Mouse (Mus musculus) MEL (cell line): ENCODE results near the gene Stox1. TPM values are rescaled to one million over a fixed set of nuclear protein-coding genes. Genes with fewer than 3 reads are reported as not detected.

Experiments
- DNase-seq: peaks from one replicate; pipeline ENCODE4 v3.0.0; 2011; ENCODE audit warnings: low read depth, low spot score
- H3K27ac ChIP-seq: 2 replicates; pipeline ENCODE4 v1.5.1; 2012; ENCODE audit warnings: low read depth, mild to moderate bottlenecking, control low read depth, low read length, moderate library complexity; ENCODE audit not compliant: control insufficient read depth
- H3K27me3 ChIP-seq, 2 experiments: fragments of 150-350 bp in 1 of 2; sonication (generic) in 1 of 2; 2 replicates each; pipeline ENCODE4 v1.6.1; 2012; ENCODE audit warnings: low read length in 2 of 2, mild to moderate bottlenecking in 2 of 2, improper control_type of control experiment in 1 of 2, moderate library complexity in 1 of 2; ENCODE audit not compliant: insufficient read depth in 2 of 2, control insufficient read depth in 1 of 2
- H3K36me3 ChIP-seq, 2 experiments: 2 replicates each; pipeline ENCODE4 v1.6.1; 2012 to 2014; ENCODE audit warnings: low read length in 2 of 2, improper control_type of control experiment in 1 of 2, inconsistent platforms in 1 of 2, mild to moderate bottlenecking in 1 of 2; ENCODE audit not compliant: insufficient read depth in 2 of 2, control insufficient read depth in 1 of 2
- H3K4me1 ChIP-seq, 2 experiments: fragments of 150-350 bp in 1 of 2; sonication (generic) in 1 of 2; 2 replicates each; pipeline ENCODE4 v1.6.1; 2012; ENCODE audit warnings: low read length in 2 of 2, improper control_type of control experiment in 1 of 2, mild to moderate bottlenecking in 1 of 2; ENCODE audit not compliant: insufficient read depth in 2 of 2, control insufficient read depth in 1 of 2
- H3K4me3 ChIP-seq, 2 experiments: fragments of 150-350 bp in 1 of 2; sonication (generic) in 1 of 2; 2 replicates each; pipeline ENCODE4 v1.5.1; 2012; ENCODE audit warnings: low read depth in 2 of 2, low read length in 2 of 2, mild to moderate bottlenecking in 2 of 2, moderate library complexity in 2 of 2, control low read depth in 1 of 2, improper control_type of control experiment in 1 of 2; ENCODE audit not compliant: control insufficient read depth in 1 of 2, insufficient read depth in 1 of 2
- H3K79me2 ChIP-seq: 2 replicates; pipeline ENCODE4 v1.6.1; 2012; ENCODE audit warnings: mild to moderate bottlenecking, low read length, moderate library complexity; ENCODE audit not compliant: control insufficient read depth, poor library complexity, insufficient read depth
- H3K9ac ChIP-seq: 2 replicates; pipeline ENCODE4 v1.6.1; 2012; ENCODE audit warnings: low read depth, mild to moderate bottlenecking, control low read depth, low read length, moderate library complexity; ENCODE audit not compliant: control insufficient read depth, poor library complexity, severe bottlenecking
- H3K9me3 ChIP-seq: fragments of 150-350 bp; sonication (generic); replicated peaks from 2 replicates; pipeline ENCODE4 v1.6.1; 2012; ENCODE audit warnings: mild to moderate bottlenecking, low read length, improper control_type of control experiment, moderate library complexity; ENCODE audit not compliant: insufficient read depth
- BHLHE40 ChIP-seq: IDR thresholded peaks from 2 replicates; pipeline ENCODE4 v1.6.1; 2012; ENCODE audit warnings: low read depth, mild to moderate bottlenecking, inconsistent platforms, low read length, improper control_type of control experiment, borderline replicate concordance
- CHD1 ChIP-seq: IDR thresholded peaks from 2 replicates; pipeline ENCODE4 v1.6.1; 2012; ENCODE audit warnings: low read depth, mild to moderate bottlenecking, inconsistent platforms, low read length, improper control_type of control experiment
- CHD2 ChIP-seq: IDR thresholded peaks from 2 replicates; pipeline ENCODE4 v1.6.1; 2011; ENCODE audit warnings: low read length, improper control_type of control experiment
- ELF1 ChIP-seq: IDR thresholded peaks from 2 replicates; pipeline ENCODE4 v1.6.1; 2014; ENCODE audit warnings: low read depth, mild to moderate bottlenecking, inconsistent platforms, low read length, improper control_type of control experiment, moderate library complexity
- EP300 ChIP-seq, 2 experiments: IDR thresholded peaks; 2 replicates each; pipeline ENCODE4 v1.6.1; 2011; ENCODE audit warnings: improper control_type of control experiment in 2 of 2, low read length in 2 of 2, low read depth in 1 of 2, mild to moderate bottlenecking in 1 of 2
- GATA1 ChIP-seq: IDR thresholded peaks from 2 replicates; pipeline ENCODE4 v1.6.1; 2011; ENCODE audit warnings: low read depth, low read length, improper control_type of control experiment
- HCFC1 ChIP-seq: IDR thresholded peaks from 2 replicates; pipeline ENCODE4 v1.6.1; 2012; ENCODE audit warnings: low read depth, mild to moderate bottlenecking, inconsistent platforms, low read length, improper control_type of control experiment, moderate library complexity
- KAT2A ChIP-seq: conservative IDR thresholded peaks from 2 replicates; pipeline ENCODE4 v1.6.1; 2012; ENCODE audit warnings: low read depth, low read length, improper control_type of control experiment, inconsistent platforms
- MAFK ChIP-seq: IDR thresholded peaks from 2 replicates; pipeline ENCODE4 v1.6.1; 2011; ENCODE audit warnings: low read depth, mild to moderate bottlenecking, low read length, improper control_type of control experiment, borderline replicate concordance
- MEF2A ChIP-seq: IDR thresholded peaks from 2 replicates; pipeline ENCODE4 v1.6.1; 2014; ENCODE audit warnings: low read depth, mild to moderate bottlenecking, inconsistent platforms, low read length, improper control_type of control experiment; ENCODE audit not compliant: poor library complexity, insufficient replicate concordance, severe bottlenecking; ENCODE audit errors: extremely low read depth
- MXI1 ChIP-seq: IDR thresholded peaks from 2 replicates; pipeline ENCODE4 v1.6.1; 2011; ENCODE audit warnings: mild to moderate bottlenecking, low read depth, low read length, improper control_type of control experiment
- MYB ChIP-seq: IDR thresholded peaks from 2 replicates; pipeline ENCODE4 v1.6.1; 2011; ENCODE audit warnings: mild to moderate bottlenecking, low read depth, low read length, improper control_type of control experiment
- POLR2A ChIP-seq, 2 experiments: IDR thresholded peaks; 2 replicates each; pipeline ENCODE4 v1.6.1; 2011 to 2012; ENCODE audit warnings: low read length in 2 of 2, mild to moderate bottlenecking in 2 of 2, control low read depth in 1 of 2, improper control_type of control experiment in 1 of 2, low read depth in 1 of 2, moderate library complexity in 1 of 2; ENCODE audit not compliant: control insufficient read depth in 1 of 2, insufficient read depth in 1 of 2, poor library complexity in 1 of 2
- POLR2AphosphoS2 ChIP-seq: IDR thresholded peaks from 2 replicates; pipeline ENCODE4 v1.6.1; 2011; ENCODE audit warnings: low read length, improper control_type of control experiment
- RCOR1 ChIP-seq: IDR thresholded peaks from 2 replicates; pipeline ENCODE4 v1.6.1; 2012; ENCODE audit warnings: low read depth, mild to moderate bottlenecking, inconsistent platforms, low read length, improper control_type of control experiment
- SIN3A ChIP-seq: IDR thresholded peaks from 2 replicates; pipeline ENCODE4 v1.6.1; 2012; ENCODE audit warnings: low read length, improper control_type of control experiment, inconsistent platforms
- TAL1 ChIP-seq: IDR thresholded peaks from 2 replicates; pipeline ENCODE4 v1.6.1; 2012; ENCODE audit warnings: mild to moderate bottlenecking, inconsistent platforms, low read length, moderate library complexity, mixed read lengths
- TBP ChIP-seq: IDR thresholded peaks from 2 replicates; pipeline ENCODE4 v1.8.0; 2011; ENCODE audit warnings: low read depth, low read length, improper control_type of control experiment
- TCF12 ChIP-seq: IDR thresholded peaks from 2 replicates; pipeline ENCODE4 v1.6.1; 2014; ENCODE audit warnings: low read depth, mild to moderate bottlenecking, inconsistent platforms, low read length, improper control_type of control experiment, moderate library complexity
- USF1 ChIP-seq: IDR thresholded peaks from 2 replicates; pipeline ENCODE4 v1.6.1; 2014; ENCODE audit warnings: low read depth, mild to moderate bottlenecking, inconsistent platforms, low read length, improper control_type of control experiment, moderate library complexity
- USF2 ChIP-seq, 2 experiments: IDR thresholded peaks; 2 replicates each; pipeline ENCODE4 v1.6.1; 2011 to 2012; ENCODE audit warnings: improper control_type of control experiment in 2 of 2, low read length in 2 of 2, borderline replicate concordance in 1 of 2, inconsistent platforms in 1 of 2, low read depth in 1 of 2, mild to moderate bottlenecking in 1 of 2; ENCODE audit not compliant: insufficient read depth in 1 of 2
- ZNF384 ChIP-seq: IDR thresholded peaks from 2 replicates; pipeline ENCODE4 v1.6.1; 2012; ENCODE audit warnings: low read depth, mild to moderate bottlenecking, inconsistent platforms, low read length, improper control_type of control experiment
- polyA plus RNA-seq, 2 experiments: library from polyadenylated mRNA; stranded (reverse) in 1 of 2; unstranded in 1 of 2; fragments of >175 nt in 1 of 2; fragments of >200 nt in 1 of 2; gene quantifications; 2 replicates each; pipeline versions ENCODE4 v1.2.1 to v1.2.4; 2012; ENCODE audit warnings: low replicate concordance in 2 of 2, low read depth in 1 of 2; ENCODE audit not compliant: insufficient read length in 2 of 2, insufficient read depth in 1 of 2, missing spikeins in 1 of 2
- total RNA-seq: library from RNA; depleted of rRNA; stranded (reverse); fragments of 300-350 nt; gene quantifications from 2 replicates; pipeline ENCODE4 v1.2.3, GENCODE M21; 2012

Gene Stox1
- total and polyA plus RNA-seq, 3 experiments = not detected

GRCm38 (mm10) chr10:62692244-62692643 is 33.7 kb downstream of the Stox1 start:
- Histone ChIP-seq H3K9ac (no peak overlapping the region), H3K9me3 (no peaks in the 10 kb centered on the region), H3K79me2 (no peaks in the 10 kb centered on the region)

GRCm38 (mm10) chr10:62687032-62687674 is 38.8 kb downstream of the Stox1 start:
- Histone ChIP-seq H3K79me2 (no peaks in the 10 kb centered on the region), H3K27ac (no peak overlapping the region), H3K9ac (no peak overlapping the region), H3K4me1 (no peaks in the 10 kb centered on the region), H3K27me3 (peaks cover 1 to 3% of the 10 kb centered on the region in 2 experiments; a peak in 1 of 4 replicates), H3K9me3 (no peaks in the 10 kb centered on the region), H3K36me3 (no peaks in the 10 kb centered on the region), H3K4me3 (no peak overlapping the region)
- no peak for DNase-seq
- TF ChIP-seq TBP (no peak), KAT2A (no peak), MEF2A (no peak), BHLHE40 (no peak), CHD1 (no peak), TAL1 (no peak), POLR2A (IDR thresholded peaks at IDR 0.05; ENCODE audit: control insufficient read depth in 1 of 2, insufficient read depth in 1 of 2, low read depth in 1 of 2, low read length in 2 of 2, poor library complexity in 1 of 2) (no peak), ELF1 (no peak), EP300 (IDR thresholded peaks at IDR 0.05; ENCODE audit: low read depth in 1 of 2, low read length in 2 of 2) (no peak), USF1 (no peak), MYB (no peak), MXI1 (no peak), CHD2 (no peak), MAFK (no peak), RCOR1 (no peak), HCFC1 (no peak), GATA1 (no peak), TCF12 (no peak)

More at GRCm38 (mm10) chr10:62692244-62692643, 33.7 kb downstream of the Stox1 start:
- DNase-seq = no peak
- Histone ChIP-seq H3K4me1 (no peaks in the 10 kb centered on the region), H3K27me3 (peaks cover 5 to 11% of the 10 kb centered on the region in 2 experiments; a peak in 3 of 4 replicates), H3K36me3 (no peaks in the 10 kb centered on the region), H3K4me3 (no peak overlapping the region), H3K27ac (no peak overlapping the region)
- TF ChIP-seq ZNF384 (no peak), USF1 (no peak), USF2 (IDR thresholded peaks at IDR 0.05; ENCODE audit: borderline replicate concordance in 1 of 2, insufficient read depth in 1 of 2, low read depth in 1 of 2, low read length in 2 of 2) (no peak), SIN3A (no peak), POLR2A (IDR thresholded peaks at IDR 0.05; ENCODE audit: control insufficient read depth in 1 of 2, insufficient read depth in 1 of 2, low read depth in 1 of 2, low read length in 2 of 2, poor library complexity in 1 of 2) (no peak), HCFC1 (no peak), TBP (no peak), KAT2A (no peak), POLR2AphosphoS2 (no peak)
